Mouse (Mus musculus) midbrain, embryonic 16.5 days (tissue): ENCODE data around the gene Tanc1. TPM values are rescaled to one million over a fixed set of nuclear protein-coding genes. Genes with fewer than 3 reads are reported as not detected.
"Not testable (repeated sequence)": the region's sequence is repeated elsewhere in the genome, so short reads cannot be mapped to it uniquely, and the experiment has no call there.

ENCODE experiments used
- ATAC-seq: fragments of 200-750 bp; cut with Nextera tagmentation; 2 replicates; pipeline ENCODE4 v1.8.0; 2017; ENCODE audit warnings: moderate TSS enrichment
- H3K27ac ChIP-seq: fragments of 300-500 bp; sonication (generic); 2 replicates; pipeline ENCODE4 v1.5.1; 2014; ENCODE audit warnings: mild to moderate bottlenecking, low read length, mixed read lengths
- H3K27me3 ChIP-seq: fragments of 300-500 bp; sonication (generic); 2 replicates; pipeline ENCODE4 v1.6.1; 2014; ENCODE audit warnings: low read depth, low read length, mixed read lengths; ENCODE audit not compliant: control insufficient read depth, insufficient read depth
- H3K36me3 ChIP-seq: fragments of 300-500 bp; sonication (generic); 2 replicates; pipeline ENCODE4 v1.6.1; 2014; ENCODE audit warnings: mild to moderate bottlenecking, low read length, moderate library complexity, mixed read lengths; ENCODE audit not compliant: control insufficient read depth, insufficient read depth
- H3K4me1 ChIP-seq: fragments of 300-500 bp; sonication (generic); 2 replicates; pipeline ENCODE4 v1.6.1; 2014; ENCODE audit warnings: mild to moderate bottlenecking, low read length, mixed read lengths; ENCODE audit not compliant: control insufficient read depth, insufficient read depth
- H3K4me2 ChIP-seq: fragments of 300-500 bp; sonication (generic); 2 replicates; pipeline ENCODE4 v1.6.1; 2014; ENCODE audit warnings: mild to moderate bottlenecking, low read length, mixed read lengths
- H3K4me3 ChIP-seq: fragments of 300-500 bp; sonication (generic); 2 replicates; pipeline ENCODE4 v1.5.1; 2014; ENCODE audit warnings: low read depth, mild to moderate bottlenecking, low read length, moderate library complexity, mixed read lengths
- H3K9ac ChIP-seq: fragments of 300-500 bp; sonication (generic); 2 replicates; pipeline ENCODE4 v1.6.1; 2014; ENCODE audit warnings: low read depth, low read length, mixed read lengths
- H3K9me3 ChIP-seq: fragments of 300-500 bp; sonication (generic); replicated peaks from 2 replicates; pipeline ENCODE4 v1.6.1; 2014; ENCODE audit warnings: mild to moderate bottlenecking, low read length, mixed read lengths; ENCODE audit not compliant: control insufficient read depth, poor library complexity, severe bottlenecking
- WGBS: fragments of 180-500 bp; shearing (Covaris S2); extraction: QIAGEN DNeasy Blood & Tissue Kit; methylation state at CpG from one replicate; pipeline ENCODE4 v1.1.7; 2014; 5-methylcytosine and 5-hydroxymethylcytosine counted together
- polyA plus RNA-seq: library from polyadenylated mRNA; unstranded; fragments of >200 nt; fragmentation: Nextera tagmentation; extraction: Ambion mirVana; gene quantifications from 2 replicates; pipeline ENCODE4 v1.2.1, GENCODE M21; 2015

The Tanc1 gene
- polyA plus RNA-seq, 1 experiment from 2014 or later = 4.2 TPM

DNA sequence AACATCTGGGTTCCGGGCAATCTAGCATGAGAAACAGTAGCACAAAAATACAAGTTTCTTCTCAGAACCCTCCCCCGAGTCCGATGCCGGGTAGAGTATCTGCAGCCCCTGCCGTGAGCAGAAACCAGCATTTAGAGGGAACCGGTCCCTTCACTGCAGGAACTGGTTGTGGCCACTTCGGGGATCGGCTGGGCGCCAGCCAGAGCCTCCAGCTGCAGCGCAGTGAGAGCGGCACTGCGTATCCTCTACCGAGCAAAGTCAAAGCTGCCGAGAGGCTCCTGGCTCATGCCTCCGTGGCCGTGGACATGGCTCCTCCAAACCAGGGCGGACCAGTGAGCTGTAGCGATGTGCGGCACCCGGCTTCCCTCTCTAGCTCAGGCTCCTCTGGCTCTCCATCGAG, 231.3 kb downstream of the Tanc1 start:
- Histone ChIP-seq H3K27me3 (no peaks in the 10 kb centered on the region), H3K4me1 (peaks cover 21% of the 10 kb centered on the region), H3K4me2 (no peak overlapping the region), H3K9me3 (no peaks in the 10 kb centered on the region), H3K36me3 (no peaks in the 10 kb centered on the region), H3K27ac (no peak overlapping the region), H3K9ac (no peak overlapping the region), H3K4me3 (no peak overlapping the region)
- ATAC-seq = no peak
- WGBS = 82% methylated on average over 21 of the region's 21 CpGs

DNA sequence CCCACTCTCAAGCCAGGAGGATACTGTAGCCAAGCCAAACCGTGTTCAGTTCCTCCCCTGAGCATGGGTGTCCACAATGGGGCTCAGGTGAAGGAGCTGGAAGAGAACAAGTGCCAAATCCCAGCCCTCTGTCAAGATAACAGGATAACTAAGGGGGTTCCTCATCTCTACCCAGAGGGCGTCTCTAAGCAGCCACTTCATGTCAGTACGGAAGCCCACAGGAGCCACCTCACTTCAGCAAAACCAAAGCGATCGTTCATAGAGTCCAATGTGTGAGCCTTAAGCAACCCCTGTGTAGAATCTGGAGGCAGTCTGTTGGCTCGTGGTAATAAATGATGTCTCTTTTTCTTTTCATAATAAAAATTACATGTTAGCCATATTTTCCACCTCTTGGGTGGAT, 232.0 kb downstream of the Tanc1 start:
- 92% methylated on average over 6 of the region's 6 CpGs for WGBS
- no peak for ATAC-seq
- H3K9me3 ChIP-seq = no peaks in the 10 kb centered on the region
- H3K27me3 ChIP-seq = no peaks in the 10 kb centered on the region
- H3K4me3 ChIP-seq = no peak overlapping the region
- no peak overlapping the region for H3K9ac ChIP-seq
- H3K36me3 ChIP-seq = no peaks in the 10 kb centered on the region
- no peak overlapping the region for H3K4me2 ChIP-seq
- H3K4me1 ChIP-seq = peaks cover 21% of the 10 kb centered on the region
- no peak overlapping the region for H3K27ac ChIP-seq

DNA sequence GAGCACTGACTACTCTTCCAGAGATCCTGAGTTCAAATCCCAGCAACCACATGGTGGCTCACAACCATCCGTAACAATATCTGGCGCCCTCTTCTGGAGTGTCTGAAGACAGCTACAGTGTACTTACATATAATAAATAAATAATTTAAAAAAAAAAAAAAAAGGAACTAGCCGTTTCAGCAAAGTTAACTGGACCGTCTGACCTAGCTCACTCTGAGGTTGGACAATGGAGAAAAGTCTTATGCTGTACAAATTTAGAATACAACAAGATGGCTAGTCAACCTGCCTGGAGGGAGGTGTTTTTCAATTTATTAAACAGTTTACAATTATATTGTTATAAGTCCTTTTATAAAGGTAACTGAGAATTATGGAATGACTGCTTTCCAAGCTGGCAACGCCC, 240.0 kb downstream of the Tanc1 start:
- not testable (repeated sequence) for H3K4me1 ChIP-seq, H3K36me3 ChIP-seq, H3K27ac ChIP-seq, H3K27me3 ChIP-seq, H3K4me3 ChIP-seq, H3K9ac ChIP-seq, H3K4me2 ChIP-seq, H3K9me3 ChIP-seq, ATAC-seq
- WGBS = 90% methylated on average over 3 of the region's 5 CpGs

DNA sequence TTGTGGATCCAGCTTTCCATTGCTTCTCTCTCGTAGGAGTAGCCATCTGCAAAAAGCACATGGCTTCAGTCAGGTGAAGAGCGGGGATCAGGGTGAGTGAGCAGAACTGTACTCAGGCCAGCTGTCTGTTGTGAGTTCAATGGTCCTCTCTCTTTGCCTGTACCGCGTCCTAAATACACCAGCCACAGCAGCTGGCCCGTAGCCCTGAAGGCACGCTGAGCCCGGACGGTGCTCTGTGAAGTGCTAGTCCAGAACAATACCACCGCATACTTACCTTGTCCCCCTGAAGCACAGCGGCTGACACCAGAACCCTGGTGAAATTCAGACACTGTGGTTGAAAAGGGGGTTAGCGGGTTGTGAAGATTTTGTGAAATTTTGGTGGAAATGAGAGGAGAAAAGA, 241.1 kb downstream of the Tanc1 start:
- no peaks in the 10 kb centered on the region for H3K4me1 ChIP-seq
- no peak for ATAC-seq
- no peaks in the 10 kb centered on the region for H3K9me3 ChIP-seq
- WGBS = 73% methylated on average over 11 of the region's 11 CpGs
- H3K36me3 ChIP-seq = no peaks in the 10 kb centered on the region
- H3K27me3 ChIP-seq = no peaks in the 10 kb centered on the region
- no peak overlapping the region for H3K4me3 ChIP-seq
- H3K4me2 ChIP-seq = no peak overlapping the region
- no peak overlapping the region for H3K9ac ChIP-seq
- H3K27ac ChIP-seq = no peak overlapping the region

DNA sequence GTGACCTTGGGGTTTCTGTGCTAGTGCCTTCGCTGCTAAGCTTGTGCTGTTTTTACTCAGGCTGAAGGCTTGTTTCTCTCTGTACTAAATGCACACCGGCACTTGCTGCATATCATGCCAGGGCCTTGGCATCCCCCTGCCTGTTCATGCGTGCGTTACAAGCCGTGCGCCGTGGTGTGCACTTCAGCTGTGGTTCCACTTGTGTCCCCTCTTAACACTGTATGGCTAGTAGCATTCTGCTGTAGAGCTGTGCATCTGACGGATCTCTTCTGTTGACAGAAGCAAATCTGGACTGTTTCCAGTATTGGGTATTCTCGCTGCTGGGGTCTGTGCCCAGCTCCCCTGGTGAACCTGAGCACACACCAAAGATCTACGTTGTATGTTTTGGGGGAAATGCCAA, 241.7 kb downstream of the Tanc1 start:
- no peak overlapping the region for H3K27ac ChIP-seq
- H3K27me3 ChIP-seq = no peaks in the 10 kb centered on the region
- H3K4me2 ChIP-seq = no peak overlapping the region
- no peak overlapping the region for H3K9ac ChIP-seq
- 86% methylated on average over 10 of the region's 10 CpGs for WGBS
- no peak overlapping the region for H3K4me3 ChIP-seq
- no peak for ATAC-seq
- H3K36me3 ChIP-seq = no peaks in the 10 kb centered on the region
- H3K9me3 ChIP-seq = no peaks in the 10 kb centered on the region
- H3K4me1 ChIP-seq = no peaks in the 10 kb centered on the region

DNA sequence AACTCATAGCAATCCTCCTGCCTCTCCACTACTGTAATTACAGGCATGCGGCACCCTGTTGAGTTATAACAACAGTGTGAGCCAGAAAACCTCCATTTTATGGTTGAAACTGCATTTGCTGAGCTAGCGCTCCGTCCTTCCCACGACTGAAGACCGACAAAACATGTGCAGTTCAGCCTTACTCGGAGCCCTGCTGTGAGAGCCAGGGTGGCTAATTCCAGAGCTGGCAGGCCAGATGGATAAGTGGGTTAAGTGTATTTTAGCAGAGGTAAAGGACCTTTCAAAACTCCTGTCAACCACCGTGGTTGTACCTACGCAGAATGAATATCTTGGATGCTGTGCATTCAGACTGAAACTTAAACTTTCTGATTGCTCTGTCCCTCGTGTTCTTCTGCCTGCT, 242.5 kb downstream of the Tanc1 start:
- H3K27me3 ChIP-seq = no peaks in the 10 kb centered on the region
- no peak for ATAC-seq
- H3K9me3 ChIP-seq = no peaks in the 10 kb centered on the region
- no peak overlapping the region for H3K4me2 ChIP-seq
- 75% methylated on average over 9 of the region's 9 CpGs for WGBS
- no peak overlapping the region for H3K27ac ChIP-seq
- H3K4me1 ChIP-seq = no peaks in the 10 kb centered on the region
- no peaks in the 10 kb centered on the region for H3K36me3 ChIP-seq
- H3K9ac ChIP-seq = no peak overlapping the region
- H3K4me3 ChIP-seq = no peak overlapping the region

DNA sequence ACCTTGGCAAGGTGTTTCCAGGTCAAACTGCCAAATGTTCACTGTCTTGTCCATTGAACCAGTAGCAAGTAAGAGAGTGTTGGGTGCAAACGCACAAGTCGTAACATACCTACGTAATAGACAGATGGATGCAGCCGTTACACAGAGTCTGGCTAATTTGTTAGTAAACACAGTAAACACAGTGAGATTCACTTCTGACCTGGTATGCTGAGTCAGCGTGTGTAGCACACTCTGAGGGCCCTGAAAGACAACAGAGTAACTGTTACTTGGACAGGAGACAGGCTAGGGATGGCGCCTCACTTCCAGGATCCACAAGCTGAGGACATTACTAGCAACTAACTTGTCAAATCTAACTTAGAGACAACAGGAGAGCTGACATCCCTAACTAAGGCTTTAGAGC, 250.8 kb downstream of the Tanc1 start:
- no peak for ATAC-seq
- Histone ChIP-seq H3K36me3 (no peaks in the 10 kb centered on the region), H3K4me3 (no peak overlapping the region), H3K27ac (no peak overlapping the region), H3K9ac (no peak overlapping the region), H3K27me3 (no peaks in the 10 kb centered on the region), H3K9me3 (no peaks in the 10 kb centered on the region), H3K4me2 (no peak overlapping the region), H3K4me1 (no peaks in the 10 kb centered on the region)
- 91% methylated on average over 6 of the region's 6 CpGs for whole genome bisulfite sequencing

DNA sequence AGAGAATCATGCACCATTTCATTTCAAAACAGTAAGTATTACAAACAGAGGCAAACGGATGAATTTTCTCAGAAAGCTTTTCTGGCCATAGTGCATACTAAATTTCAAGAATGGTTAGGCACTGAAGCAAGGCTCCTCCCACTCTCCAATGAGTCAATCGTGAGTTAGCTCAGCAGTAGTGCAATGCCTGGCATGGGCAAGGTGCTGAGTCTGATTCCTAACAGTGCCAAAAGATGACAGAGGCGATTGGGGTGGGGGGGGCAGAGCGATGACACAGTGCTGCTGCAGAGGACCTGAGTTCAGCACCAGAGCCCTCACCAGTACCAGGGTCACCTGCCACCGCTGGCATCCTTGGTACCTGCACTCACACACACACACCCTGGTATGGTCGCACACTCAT, 258.7 kb downstream of the Tanc1 start:
- no peak overlapping the region for H3K27ac ChIP-seq
- H3K9ac ChIP-seq = no peak overlapping the region
- WGBS = 91% methylated on average over 6 of the region's 6 CpGs
- ATAC-seq = no peak
- H3K9me3 ChIP-seq = no peaks in the 10 kb centered on the region
- H3K4me1 ChIP-seq = no peaks in the 10 kb centered on the region
- H3K36me3 ChIP-seq = no peaks in the 10 kb centered on the region
- H3K4me3 ChIP-seq = no peak overlapping the region
- H3K4me2 ChIP-seq = no peak overlapping the region
- H3K27me3 ChIP-seq = no peaks in the 10 kb centered on the region

DNA sequence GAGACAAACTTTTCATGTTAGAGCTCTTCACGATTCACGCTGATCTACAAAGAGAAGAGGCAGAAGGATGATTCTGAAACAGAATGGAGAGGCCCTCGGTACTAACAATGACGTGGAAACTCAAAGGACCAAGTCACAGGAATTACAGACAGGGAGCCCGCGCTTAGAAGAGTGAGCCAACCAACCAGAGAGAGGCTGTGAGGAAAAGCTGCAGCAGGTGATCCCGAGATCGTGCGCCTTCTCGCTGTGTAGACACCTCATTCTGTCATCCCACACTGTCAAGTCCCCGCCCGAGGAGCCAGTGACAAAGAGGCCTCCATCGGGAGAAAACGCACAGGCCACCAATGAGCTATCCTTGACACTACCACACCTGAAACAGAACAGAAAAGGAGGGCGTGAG, 264.6 kb downstream of the Tanc1 start:
- Histone ChIP-seq H3K4me3 (no peak overlapping the region), H3K36me3 (no peaks in the 10 kb centered on the region), H3K9me3 (no peaks in the 10 kb centered on the region), H3K4me1 (no peaks in the 10 kb centered on the region), H3K27ac (no peak overlapping the region), H3K9ac (no peak overlapping the region), H3K27me3 (no peaks in the 10 kb centered on the region), H3K4me2 (no peak overlapping the region)
- 84% methylated on average over 15 of the region's 15 CpGs for WGBS
- ATAC-seq = peak; percentile 59; the same call in 1 of the 2 replicates

DNA sequence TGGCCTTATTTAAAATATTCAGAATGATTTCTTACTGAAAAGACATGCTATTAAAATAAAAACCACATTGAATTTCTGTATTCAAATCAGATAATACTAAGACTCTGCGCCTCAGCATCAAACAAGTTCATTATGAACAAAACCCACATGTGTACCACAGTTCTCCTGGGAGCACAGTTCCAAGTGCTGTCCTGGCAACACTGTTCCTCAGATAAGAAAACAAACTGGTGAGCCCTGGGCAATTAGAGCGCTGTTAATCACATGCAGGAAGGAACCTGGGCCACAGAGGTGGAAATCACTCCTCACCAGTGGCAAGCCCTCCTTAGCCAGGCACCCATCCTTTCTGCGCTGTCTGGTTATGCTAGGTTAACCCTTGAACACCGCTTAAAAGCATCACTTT, 265.5 kb downstream of the Tanc1 start:
- no peak overlapping the region for H3K4me2 ChIP-seq
- H3K4me3 ChIP-seq = no peak overlapping the region
- H3K9me3 ChIP-seq = no peaks in the 10 kb centered on the region
- no peak for ATAC-seq
- no peak overlapping the region for H3K27ac ChIP-seq
- no peak overlapping the region for H3K9ac ChIP-seq
- no peaks in the 10 kb centered on the region for H3K4me1 ChIP-seq
- H3K27me3 ChIP-seq = no peaks in the 10 kb centered on the region
- no peaks in the 10 kb centered on the region for H3K36me3 ChIP-seq
- WGBS = 77% methylated on average over 4 of the region's 4 CpGs
